Mouse (Mus musculus): ENCODE results near the gene Meis3. TPM values are rescaled to one million over a fixed set of nuclear protein-coding genes. Genes with fewer than 3 reads are reported as not detected.
A peak's percentile ranks its signal among the peaks of the same experiment; 100 is the strongest.

Gene Meis3
- 96.6 and 122 TPM in 2 replicates for polyA plus RNA-seq (2015; fragmentation: Nextera tagmentation; extraction: Ambion mirVana)

DNA sequence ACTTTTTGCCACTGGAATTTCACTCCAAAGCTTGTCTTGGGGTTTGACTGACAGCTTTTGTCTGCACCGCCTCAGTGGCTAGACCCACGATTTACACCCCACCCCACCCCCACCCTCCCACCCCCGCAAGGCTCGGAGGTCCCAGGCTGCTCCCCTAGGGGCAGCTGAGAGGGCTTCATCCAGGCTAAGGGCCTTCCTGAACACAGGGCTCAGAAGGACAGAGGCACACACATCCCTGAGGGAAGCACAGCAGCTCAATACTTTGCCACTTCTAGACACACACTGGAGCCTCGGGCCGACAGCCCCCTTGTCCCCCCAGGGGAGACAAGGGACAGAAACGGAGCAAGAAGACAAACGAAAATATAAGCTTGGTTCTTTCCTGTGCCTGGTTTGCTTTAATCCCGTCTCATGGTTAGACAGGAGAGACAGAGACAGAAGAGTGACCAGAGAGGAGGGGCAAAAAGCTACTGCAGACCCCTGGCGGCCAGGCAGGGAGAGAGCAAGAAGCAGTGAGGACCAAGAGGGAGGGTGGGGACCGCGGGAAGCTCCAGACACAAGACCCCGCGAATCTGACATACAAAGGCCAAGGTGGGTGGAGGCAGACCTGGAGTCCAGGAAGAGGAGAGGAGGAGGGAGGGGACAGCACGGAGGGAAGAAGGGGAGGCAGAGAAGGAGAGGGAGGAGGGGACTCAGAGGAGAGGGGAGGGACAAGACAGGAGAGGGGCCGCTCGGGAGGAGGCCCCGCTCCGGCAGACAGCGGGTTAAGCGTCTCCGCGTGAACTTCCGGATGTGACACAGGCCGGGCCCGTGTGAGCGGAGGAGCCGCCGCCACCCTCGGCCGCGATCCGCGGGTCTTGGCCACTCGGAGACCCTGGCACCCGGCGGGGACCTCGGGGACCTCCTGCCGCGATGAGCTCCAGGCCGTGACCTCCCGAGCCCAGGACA, at the start of gene Meis3:
TSS of gene Meis3 (plus strand) at position 494 of the 945 bp plus-strand sequence.
- Histone ChIP-seq H3K4me2 (ENCODE audit: low read length) (peak within 1 kb of the TSS; percentile 61), H3K4me1 (ENCODE audit: control insufficient read depth, insufficient read depth, low read depth, low read length) (peaks cover 35% of the 10 kb centered on the region), H3K36me3 (ENCODE audit: control insufficient read depth, insufficient read depth, low read length) (peaks cover 18% of the 10 kb centered on the region), H3K9ac (ENCODE audit: low read depth, low read length) (peak within 1 kb of the TSS; percentile 86), H3K9me3 (ENCODE audit: control insufficient read depth, low read length) (no peaks in the 10 kb centered on the region; the same call in 1 of the 2 replicates), H3K27me3 (replicated peaks; ENCODE audit: control insufficient read depth, insufficient read depth, low read length) (no peaks in the 10 kb centered on the region), H3K27ac (ENCODE audit: low read depth, low read length) (peak within 1 kb of the TSS; percentile 79), H3K4me3 (ENCODE audit: low read length) (peak within 1 kb of the TSS; percentile 74)
- 0% methylated on average over 35 of the region's 42 CpGs for WGBS
- peak; percentile 89 for ATAC-seq

DNA sequence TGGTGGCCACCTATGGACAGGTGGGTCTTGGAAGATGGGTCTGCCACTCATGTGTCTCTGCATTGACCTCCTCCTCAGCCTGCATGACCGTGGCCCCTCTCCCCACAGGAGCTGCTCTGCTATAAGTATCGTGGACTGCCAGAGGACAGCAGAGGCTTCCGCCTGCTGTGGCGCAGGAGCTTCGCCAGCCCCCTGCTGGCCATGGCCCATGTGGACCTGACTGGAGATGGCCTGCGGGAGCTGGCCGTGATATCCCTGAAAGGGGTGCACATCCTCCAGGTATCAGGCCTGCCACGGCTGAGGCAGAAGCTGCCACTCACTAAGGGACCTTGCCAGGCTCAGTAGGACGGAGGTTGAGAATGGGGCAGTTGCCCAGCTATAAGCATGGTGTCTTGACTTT, 49.1 kb upstream of the Meis3 start:
- WGBS = 80% methylated on average over 9 of the region's 9 CpGs
- H3K36me3 ChIP-seq (ENCODE audit: control insufficient read depth, insufficient read depth, low read length) = peaks cover 10% of the 10 kb centered on the region
- H3K4me2 ChIP-seq (ENCODE audit: low read length) = no peak overlapping the region
- H3K27ac ChIP-seq (ENCODE audit: low read depth, low read length) = no peak overlapping the region
- no peak overlapping the region for H3K9ac ChIP-seq (ENCODE audit: low read depth, low read length)
- peaks cover 19% of the 10 kb centered on the region for H3K4me1 ChIP-seq (ENCODE audit: control insufficient read depth, insufficient read depth, low read depth, low read length)
- H3K27me3 ChIP-seq (replicated peaks; ENCODE audit: control insufficient read depth, insufficient read depth, low read length) = no peaks in the 10 kb centered on the region
- ATAC-seq = no peak
- H3K4me3 ChIP-seq (ENCODE audit: low read length) = no peak overlapping the region
- no peaks in the 10 kb centered on the region for H3K9me3 ChIP-seq (ENCODE audit: control insufficient read depth, low read length)

DNA sequence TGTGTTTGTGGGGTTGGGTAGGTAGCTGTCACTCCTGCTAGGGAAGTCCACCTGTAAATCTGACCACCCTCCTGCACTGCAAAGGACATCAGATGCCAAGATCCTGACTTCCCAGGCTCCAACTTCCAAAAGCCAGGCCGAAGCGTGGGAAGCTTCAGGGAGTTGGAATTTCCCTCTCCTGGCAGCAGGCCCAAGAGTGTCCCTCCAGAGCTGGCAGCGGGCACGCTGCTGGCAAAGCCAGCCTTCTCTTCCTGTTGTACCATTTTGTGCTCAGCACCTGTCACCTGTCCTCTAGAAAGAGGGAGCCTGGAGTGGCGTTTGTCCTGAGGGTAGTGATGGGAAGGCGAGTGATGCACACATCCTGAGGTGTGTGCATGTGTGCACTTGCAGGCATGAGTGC, 46.5 kb upstream of the Meis3 start:
- Histone ChIP-seq H3K36me3 (ENCODE audit: control insufficient read depth, insufficient read depth, low read length) (peaks cover 10% of the 10 kb centered on the region), H3K9me3 (ENCODE audit: control insufficient read depth, low read length) (no peaks in the 10 kb centered on the region), H3K4me1 (ENCODE audit: control insufficient read depth, insufficient read depth, low read depth, low read length) (peaks cover 36% of the 10 kb centered on the region), H3K27ac (ENCODE audit: low read depth, low read length) (0 out of 2 replicates have a peak overlapping the region, but pooled peaks have one; percentile 12), H3K4me3 (ENCODE audit: low read length) (no peak overlapping the region), H3K4me2 (ENCODE audit: low read length) (no peak overlapping the region), H3K9ac (ENCODE audit: low read depth, low read length) (no peak overlapping the region), H3K27me3 (replicated peaks; ENCODE audit: control insufficient read depth, insufficient read depth, low read length) (no peaks in the 10 kb centered on the region)
- 67% methylated on average over 6 of the region's 6 CpGs for WGBS
- ATAC-seq = no peak

- peak overlapping the region; percentile 77 for H3K4me2 ChIP-seq (ENCODE audit: low read length)
- peaks cover 36% of the 10 kb centered on the region for H3K4me1 ChIP-seq (ENCODE audit: control insufficient read depth, insufficient read depth, low read depth, low read length)
- no peak overlapping the region; the same call in 1 of the 2 replicates for H3K27ac ChIP-seq (ENCODE audit: low read depth, low read length)
- peaks cover 10% of the 10 kb centered on the region for H3K36me3 ChIP-seq (ENCODE audit: control insufficient read depth, insufficient read depth, low read length)
- ATAC-seq = no peak
- peak overlapping the region; percentile 71 for H3K4me3 ChIP-seq (ENCODE audit: low read length)
- 58% methylated on average over 5 of the region's 5 CpGs for WGBS
- H3K9me3 ChIP-seq (ENCODE audit: control insufficient read depth, low read length) = no peaks in the 10 kb centered on the region
- no peaks in the 10 kb centered on the region for H3K27me3 ChIP-seq (replicated peaks; ENCODE audit: control insufficient read depth, insufficient read depth, low read length)
- peak overlapping the region; percentile 83 for H3K9ac ChIP-seq (ENCODE audit: low read depth, low read length)
These were observed 46.0 kb upstream of the Meis3 start for GRCm38 (mm10) chr7:16128899-16129298.

DNA sequence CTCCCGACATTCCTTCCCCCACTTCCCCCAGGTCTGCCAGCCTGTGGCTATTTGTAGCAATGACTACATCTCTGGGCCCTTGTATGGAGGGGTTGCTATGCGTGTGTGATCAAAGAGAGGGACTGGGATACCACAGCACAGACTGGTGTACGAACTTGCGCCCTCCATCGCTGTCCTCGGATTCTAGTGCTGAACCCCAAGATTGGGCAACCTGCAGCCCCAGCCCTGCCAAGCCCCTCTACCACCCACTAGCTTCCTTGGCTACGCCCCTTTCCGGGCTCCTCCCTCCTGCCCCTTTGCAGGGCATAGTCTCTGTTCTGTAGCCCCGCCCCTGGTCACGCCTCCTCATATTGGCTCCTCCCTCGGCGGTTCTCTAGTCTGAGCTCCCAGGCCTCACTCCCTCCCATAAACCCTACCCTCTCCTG, 45.5 kb upstream of the Meis3 start, which contains the start of gene Slc8a2:
TSS of gene Slc8a2 (plus strand) at position 406 of the 425 bp plus-strand sequence.
- H3K9ac ChIP-seq (ENCODE audit: low read depth, low read length) = peak within 1 kb of the TSS; percentile 83
- peak; percentile 91 for ATAC-seq
- WGBS = 2% methylated on average over 12 of the region's 12 CpGs
- H3K9me3 ChIP-seq (ENCODE audit: control insufficient read depth, low read length) = no peaks in the 10 kb centered on the region
- peak within 1 kb of the TSS; percentile 77 for H3K4me2 ChIP-seq (ENCODE audit: low read length)
- peaks cover 10% of the 10 kb centered on the region for H3K36me3 ChIP-seq (ENCODE audit: control insufficient read depth, insufficient read depth, low read length)
- peak within 1 kb of the TSS; percentile 78 for H3K27ac ChIP-seq (ENCODE audit: low read depth, low read length)
- no peaks in the 10 kb centered on the region for H3K27me3 ChIP-seq (replicated peaks; ENCODE audit: control insufficient read depth, insufficient read depth, low read length)
- peaks cover 40% of the 10 kb centered on the region for H3K4me1 ChIP-seq (ENCODE audit: control insufficient read depth, insufficient read depth, low read depth, low read length)
- H3K4me3 ChIP-seq (ENCODE audit: low read length) = peak within 1 kb of the TSS; percentile 71

- H3K9me3 ChIP-seq (ENCODE audit: control insufficient read depth, low read length) = no peaks in the 10 kb centered on the region
- peak; percentile 85 for ATAC-seq
- peak overlapping the region; percentile 71 for H3K4me3 ChIP-seq (ENCODE audit: low read length)
- H3K27ac ChIP-seq (ENCODE audit: low read depth, low read length) = peak overlapping the region; percentile 78
- H3K9ac ChIP-seq (ENCODE audit: low read depth, low read length) = peak overlapping the region; percentile 83
- no peaks in the 10 kb centered on the region for H3K27me3 ChIP-seq (replicated peaks; ENCODE audit: control insufficient read depth, insufficient read depth, low read length)
- peak overlapping the region; percentile 77 for H3K4me2 ChIP-seq (ENCODE audit: low read length)
- peaks cover 42% of the 10 kb centered on the region for H3K4me1 ChIP-seq (ENCODE audit: control insufficient read depth, insufficient read depth, low read depth, low read length)
- peaks cover 10% of the 10 kb centered on the region for H3K36me3 ChIP-seq (ENCODE audit: control insufficient read depth, insufficient read depth, low read length)
- under 1% methylated on average over 36 of the region's 38 CpGs for WGBS
These were observed 44.8 kb upstream of the Meis3 start for GRCm38 (mm10) chr7:16129846-16130691.

- H3K36me3 ChIP-seq (ENCODE audit: control insufficient read depth, insufficient read depth, low read length) = 0 out of 2 replicates have a peak, but pooled peaks cover 3% of the 10 kb centered on the region
- no peaks in the 10 kb centered on the region for H3K27me3 ChIP-seq (replicated peaks; ENCODE audit: control insufficient read depth, insufficient read depth, low read length)
- H3K4me2 ChIP-seq (ENCODE audit: low read length) = peak overlapping the region; percentile 77
- H3K4me3 ChIP-seq (ENCODE audit: low read length) = peak overlapping the region; percentile 71
- H3K27ac ChIP-seq (ENCODE audit: low read depth, low read length) = peak overlapping the region; percentile 46; the same call in 1 of the 2 replicates
- 28% methylated on average over 13 of the region's 13 CpGs for WGBS
- no peak for ATAC-seq
- peak overlapping the region; percentile 83 for H3K9ac ChIP-seq (ENCODE audit: low read depth, low read length)
- no peaks in the 10 kb centered on the region for H3K9me3 ChIP-seq (ENCODE audit: control insufficient read depth, low read length)
- peaks cover 42% of the 10 kb centered on the region for H3K4me1 ChIP-seq (ENCODE audit: control insufficient read depth, insufficient read depth, low read depth, low read length)
These were observed 43.8 kb upstream of the Meis3 start for GRCm38 (mm10) chr7:16130956-16131634.

- Histone ChIP-seq H3K9ac (ENCODE audit: low read depth, low read length) (no peak overlapping the region; the same call in 1 of the 2 replicates), H3K27ac (ENCODE audit: low read depth, low read length) (no peak overlapping the region), H3K4me2 (ENCODE audit: low read length) (peak overlapping the region; percentile 77), H3K4me3 (ENCODE audit: low read length) (no peak overlapping the region), H3K27me3 (replicated peaks; ENCODE audit: control insufficient read depth, insufficient read depth, low read length) (no peaks in the 10 kb centered on the region), H3K36me3 (ENCODE audit: control insufficient read depth, insufficient read depth, low read length) (0 out of 2 replicates have a peak, but pooled peaks cover under 1% of the 10 kb centered on the region), H3K9me3 (ENCODE audit: control insufficient read depth, low read length) (no peaks in the 10 kb centered on the region), H3K4me1 (ENCODE audit: control insufficient read depth, insufficient read depth, low read depth, low read length) (peaks cover 42% of the 10 kb centered on the region)
- no peak for ATAC-seq
- WGBS = 11% methylated on average over 7 of the region's 7 CpGs
These were observed 42.7 kb upstream of the Meis3 start for GRCm38 (mm10) chr7:16132161-16132581.

Measured in hindbrain, embryonic 16.5 days (tissue).